In the genomic region with DNA sequence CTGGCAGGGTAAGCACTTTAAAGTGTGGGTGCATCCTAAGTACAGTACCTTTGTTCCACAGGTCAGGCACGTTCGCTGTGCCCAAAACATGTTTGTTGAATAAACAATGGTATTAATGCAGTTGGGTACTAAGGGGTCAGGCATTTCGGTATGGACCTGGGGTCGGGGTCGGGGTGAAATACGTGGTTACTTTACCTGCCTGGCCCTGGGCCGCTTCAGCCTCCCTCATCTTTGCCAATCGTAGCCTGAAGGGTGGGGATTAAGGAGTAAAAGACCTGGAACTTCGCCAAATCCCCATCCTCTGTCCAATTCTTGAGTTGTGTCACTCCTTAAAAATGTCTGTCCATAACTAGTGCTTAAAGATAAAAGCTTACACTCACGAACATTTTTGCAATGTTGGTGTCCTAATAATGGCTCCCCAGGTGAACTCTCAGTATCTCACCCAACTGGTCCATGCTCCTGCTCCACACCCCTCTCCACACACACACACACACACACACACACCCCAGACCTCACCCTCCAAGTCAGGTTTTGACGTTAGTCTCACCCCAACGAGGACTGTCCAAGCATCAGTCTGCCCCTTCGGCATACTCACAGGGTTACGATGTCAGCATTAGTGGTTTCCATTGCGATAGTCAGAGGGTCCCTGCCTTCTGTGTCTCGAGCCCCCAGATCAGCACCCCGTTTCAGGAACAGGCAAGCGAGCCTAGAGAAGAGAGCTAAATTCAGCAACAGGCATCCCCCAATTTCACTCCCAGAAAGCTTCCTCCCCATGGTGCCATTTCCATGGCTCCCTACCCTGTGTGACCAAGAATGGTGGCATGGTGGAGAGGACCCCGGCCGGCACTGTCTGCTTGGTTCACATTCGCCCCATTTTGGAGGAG, we compare ENCODE assay signal across 8 mouse cellular contexts. TPM values are rescaled to one million over a fixed set of nuclear protein-coding genes. Genes with fewer than 3 reads are reported as not detected.
DNase-seq lines count a peak whose midpoint lies in the region; ATAC-seq and TF ChIP-seq lines count a peak whose summit lies in the region.

No protein-coding gene starts in this region.

- TF ChIP-seq POLR2A in cerebellum, adult 2 months (IDR thresholded peaks at IDR 0.05; ENCODE audit: borderline replicate concordance, insufficient read depth, low read length) = no peak
- no peak for TF ChIP-seq POLR2A in spleen, adult 2 months (IDR thresholded peaks at IDR 0.05; ENCODE audit: low read depth, low read length)

- no peak overlapping the region for H3K27ac ChIP-seq in cerebellum, adult 2 months (ENCODE audit: insufficient read depth, low read length)
- peak overlapping the region; percentile 93 for H3K27ac ChIP-seq in spleen, adult 2 months (ENCODE audit: insufficient read depth, low read length)
- peak overlapping the region; percentile 92 for H3K27ac ChIP-seq in limb, embryonic 15.5 days
- peak overlapping the region; percentile 93 for H3K27ac ChIP-seq in stomach, postnatal 0 days (replicated peaks)

- H3K36me3 ChIP-seq in spleen, adult 2 months (ENCODE audit: control insufficient read depth, insufficient read depth, low read length) = peaks cover 26% of the 10 kb centered on the region
- no peaks in the 10 kb centered on the region for H3K36me3 ChIP-seq in limb, embryonic 15.5 days
- no peaks in the 10 kb centered on the region for H3K36me3 ChIP-seq in stomach, postnatal 0 days (ENCODE audit: control insufficient read depth, insufficient read depth, low read length)

- H3K4me1 ChIP-seq in cerebellum, adult 2 months (ENCODE audit: control insufficient read depth, insufficient read depth, low read length) = no peaks in the 10 kb centered on the region
- peaks cover 5% of the 10 kb centered on the region; the same call in 1 of the 2 replicates for H3K4me1 ChIP-seq in spleen, adult 2 months (ENCODE audit: control insufficient read depth, insufficient read depth, insufficient read length)
- H3K4me1 ChIP-seq in limb, embryonic 15.5 days = peaks cover 48% of the 10 kb centered on the region
- peaks cover 11% of the 10 kb centered on the region for H3K4me1 ChIP-seq in stomach, postnatal 0 days (replicated peaks; ENCODE audit: control insufficient read depth, insufficient read depth)

- ATAC-seq in cerebellum, adult (ENCODE audit: insufficient number of reproducible peaks, low FRiP score, low TSS enrichment) = no peak
- no peak for ATAC-seq in limb, embryonic 15.5 days (ENCODE audit: insufficient number of reproducible peaks, low FRiP score, low TSS enrichment, low read depth)
- ATAC-seq in stomach, postnatal 0 days (ENCODE audit: low FRiP score, low TSS enrichment) = no peak

- no peak for TF ChIP-seq EP300 in stomach, postnatal 0 days (optimal IDR thresholded peaks at IDR 0.05)

- TF ChIP-seq CTCF in cerebellum, adult 2 months (IDR thresholded peaks at IDR 0.05; ENCODE audit: borderline replicate concordance, insufficient read depth, low read depth, low read length) = no peak
- TF ChIP-seq CTCF in spleen, adult 2 months (IDR thresholded peaks at IDR 0.05; ENCODE audit: extremely low read depth, insufficient read depth, insufficient read length, insufficient replicate concordance) = no peak
- TF ChIP-seq CTCF in stomach, postnatal 0 days (IDR thresholded peaks at IDR 0.05; ENCODE audit: low read depth) = no peak

- DNase-seq in cerebellum, adult 2 months = no peak
- no peak for DNase-seq in spleen, adult 2 months (ENCODE audit: low read depth in 1 of 2, low spot score in 2 of 2)
- DNase-seq in spleen, adult 18-20 months = no peak
- DNase-seq in stomach, postnatal 0 days (ENCODE audit: low spot score) = no peak
- DNase-seq in right cerebral cortex, postnatal 36 days (ENCODE audit: low spot score in 2 of 2) = no peak
- no peak for DNase-seq in right cerebral cortex, postnatal 4 days

- H3K4me3 ChIP-seq in cerebellum, adult 2 months (replicated peaks; ENCODE audit: insufficient read depth, low read depth, low read length) = peak overlapping the region; percentile 57
- peak overlapping the region; percentile 70; the same call in 1 of the 2 replicates for H3K4me3 ChIP-seq in spleen, adult 2 months (ENCODE audit: extremely low read depth, insufficient read depth, insufficient read length)
- peak overlapping the region; percentile 55 for H3K4me3 ChIP-seq in limb, embryonic 15.5 days
- H3K4me3 ChIP-seq in stomach, postnatal 0 days (ENCODE audit: low read depth, low read length) = peak overlapping the region; percentile 57

- H3K4me2 ChIP-seq in limb, embryonic 15.5 days = peak overlapping the region; percentile 90
- H3K4me2 ChIP-seq in stomach, postnatal 0 days (replicated peaks; ENCODE audit: low read depth) = peak overlapping the region; percentile 77

- H3K27me3 ChIP-seq in cerebellum, adult 2 months (ENCODE audit: control insufficient read depth, insufficient read depth, low read length) = no peaks in the 10 kb centered on the region
- no peaks in the 10 kb centered on the region for H3K27me3 ChIP-seq in spleen, adult 2 months (ENCODE audit: control insufficient read depth, insufficient read depth, low read length)
- H3K27me3 ChIP-seq in limb, embryonic 15.5 days = no peaks in the 10 kb centered on the region
- no peaks in the 10 kb centered on the region for H3K27me3 ChIP-seq in stomach, postnatal 0 days (ENCODE audit: control insufficient read depth, insufficient read depth, low read length)

- H3K9ac ChIP-seq in limb, embryonic 15.5 days = peak overlapping the region; percentile 47; the same call in 1 of the 2 replicates
- peak overlapping the region; percentile 65 for H3K9ac ChIP-seq in stomach, postnatal 0 days (ENCODE audit: low read length)

- no peaks in the 10 kb centered on the region for H3K9me3 ChIP-seq in limb, embryonic 15.5 days
- no peaks in the 10 kb centered on the region for H3K9me3 ChIP-seq in stomach, postnatal 0 days (ENCODE audit: control insufficient read depth, low read length)

- whole genome bisulfite sequencing in cerebellum, adult 2 months = 60% methylated on average over 21 of the region's 21 CpGs
- 86% methylated on average over 21 of the region's 21 CpGs for WGBS in spleen, adult 2 months
- WGBS in limb, embryonic 15.5 days = 55% methylated on average over 21 of the region's 21 CpGs
- 54% methylated on average over 21 of the region's 21 CpGs for WGBS in stomach, postnatal 0 days

RNA-seq across cellular contexts. Expression of a gene that starts 0.8 kb away (rescaled TPM):
- 1.9 and 2.2 TPM in 2 replicates for polyA plus RNA-seq in cerebellum, adult 2 months (2012; rRNA removed)
- polyA plus RNA-seq in spleen, adult 2 months (2012; rRNA removed) = 3.6 TPM in 2 replicates
- 20.5 TPM in 2 replicates for polyA plus RNA-seq in limb, embryonic 15.5 days (2015; fragmentation: Nextera tagmentation; extraction: Ambion mirVana)
- polyA plus RNA-seq in stomach, postnatal 0 days (2015; fragmentation: Nextera tagmentation; extraction: Ambion mirVana) = 15.9 and 18.1 TPM in 2 replicates

RNA-seq across cellular contexts. Expression of a gene that starts 4.2 kb away (rescaled TPM):
- not detected in 2 replicates for polyA plus RNA-seq in cerebellum, adult 2 months (2012; rRNA removed)
- not detected in 2 replicates for polyA plus RNA-seq in spleen, adult 2 months (2012; rRNA removed)
- polyA plus RNA-seq in limb, embryonic 15.5 days (2015; fragmentation: Nextera tagmentation; extraction: Ambion mirVana) = 0.31 and 0.73 TPM in 2 replicates
- 0.25 and 0.54 TPM in 2 replicates for polyA plus RNA-seq in stomach, postnatal 0 days (2015; fragmentation: Nextera tagmentation; extraction: Ambion mirVana)

RNA-seq across cellular contexts. Expression of a gene that starts 13.3 kb away (rescaled TPM):
- polyA plus RNA-seq in cerebellum, adult 2 months (2012; rRNA removed) = 0.18 and 0.24 TPM in 2 replicates
- polyA plus RNA-seq in spleen, adult 2 months (2012; rRNA removed) = 142 and 162 TPM in 2 replicates
- polyA plus RNA-seq in limb, embryonic 15.5 days (2015; fragmentation: Nextera tagmentation; extraction: Ambion mirVana) = 2.7 and 3.1 TPM in 2 replicates
- polyA plus RNA-seq in stomach, postnatal 0 days (2015; fragmentation: Nextera tagmentation; extraction: Ambion mirVana) = 0.70 and 0.71 TPM in 2 replicates

RNA-seq across cellular contexts. Expression of a gene that starts 18.8 kb away (rescaled TPM):
- polyA plus RNA-seq in cerebellum, adult 2 months (2012; rRNA removed) = 0.36 and 0.43 TPM in 2 replicates
- polyA plus RNA-seq in spleen, adult 2 months (2012; rRNA removed) = 0.48 and 0.51 TPM in 2 replicates
- polyA plus RNA-seq in limb, embryonic 15.5 days (2015; fragmentation: Nextera tagmentation; extraction: Ambion mirVana) = 7.6 and 8.4 TPM in 2 replicates
- 5.6 and 5.9 TPM in 2 replicates for polyA plus RNA-seq in stomach, postnatal 0 days (2015; fragmentation: Nextera tagmentation; extraction: Ambion mirVana)

RNA-seq across cellular contexts. Expression of a gene that starts 18.8 kb away (rescaled TPM):
- 119 and 128 TPM in 2 replicates for polyA plus RNA-seq in cerebellum, adult 2 months (2012; rRNA removed)
- 43.3 and 45.2 TPM in 2 replicates for polyA plus RNA-seq in spleen, adult 2 months (2012; rRNA removed)
- polyA plus RNA-seq in limb, embryonic 15.5 days (2015; fragmentation: Nextera tagmentation; extraction: Ambion mirVana) = 7.1 and 7.3 TPM in 2 replicates
- 2.3 and 3.9 TPM in 2 replicates for polyA plus RNA-seq in stomach, postnatal 0 days (2015; fragmentation: Nextera tagmentation; extraction: Ambion mirVana)

Comparison
In these comparisons a context has a peak if more than half of its experiments do, and no peak if none do; other contexts are left out.
1. RNA of a gene that starts 13.3 kb away (polyA plus RNA-seq): 142 to 162 TPM in spleen, adult 2 months; 2.7 to 3.1 TPM in limb, embryonic 15.5 days, 0.70 to 0.71 TPM in stomach, postnatal 0 days and 0.18 to 0.24 TPM in cerebellum, adult 2 months; every median in the first group is over 10 times any median in the second.
2. Peak in every context shown above with its lines, with median percentiles within 50 percentile points of each other: H3K4me3 ChIP-seq.